Mouse (Mus musculus) intestine, embryonic 16.5 days (tissue): Measurements from ENCODE around the gene Adamts17. TPM values are rescaled to one million over a fixed set of nuclear protein-coding genes. Genes with fewer than 3 reads are reported as not detected.

Experiments
- ATAC-seq: fragments of 200-750 bp; cut with Nextera tagmentation; 2 replicates; pipeline ENCODE4 v1.8.0; 2017; ENCODE audit warnings: moderate TSS enrichment, moderate library complexity
- H3K27ac ChIP-seq: fragments of 300-500 bp; sonication (generic); 2 replicates; pipeline ENCODE4 v1.5.1; 2014; ENCODE audit warnings: mild to moderate bottlenecking, low read length
- H3K27me3 ChIP-seq: fragments of 300-500 bp; sonication (generic); replicated peaks from 2 replicates; pipeline ENCODE4 v1.6.1; 2014; ENCODE audit warnings: low read length, control low read depth, mixed read lengths; ENCODE audit not compliant: control insufficient read depth, insufficient read depth
- H3K36me3 ChIP-seq: fragments of 300-500 bp; sonication (generic); 2 replicates; pipeline ENCODE4 v1.6.1; 2014; ENCODE audit warnings: low read length, control low read depth; ENCODE audit not compliant: control insufficient read depth, insufficient read depth
- H3K4me1 ChIP-seq: fragments of 300-500 bp; sonication (generic); 2 replicates; pipeline ENCODE4 v1.6.1; 2014; ENCODE audit warnings: low read length, control low read depth, mixed read lengths; ENCODE audit not compliant: control insufficient read depth, insufficient read depth
- H3K4me2 ChIP-seq: fragments of 300-500 bp; sonication (generic); 2 replicates; pipeline ENCODE4 v1.6.1; 2014; ENCODE audit warnings: low read depth, low read length, control low read depth
- H3K4me3 ChIP-seq: fragments of 300-500 bp; sonication (generic); 2 replicates; pipeline ENCODE4 v1.5.1; 2014; ENCODE audit warnings: mild to moderate bottlenecking, low read length
- H3K9ac ChIP-seq: fragments of 300-500 bp; sonication (generic); 2 replicates; pipeline ENCODE4 v1.6.1; 2014; ENCODE audit warnings: low read depth, low read length
- H3K9me3 ChIP-seq: fragments of 300-500 bp; sonication (generic); 2 replicates; pipeline ENCODE4 v1.6.1; 2016; ENCODE audit warnings: low read length, control low read depth; ENCODE audit not compliant: control insufficient read depth
- WGBS: fragments of 180-500 bp; shearing (Covaris S2); extraction: QIAGEN DNeasy Blood & Tissue Kit; methylation state at CpG from one replicate; pipeline ENCODE4 v1.1.7; 2014; 5-methylcytosine and 5-hydroxymethylcytosine counted together
- polyA plus RNA-seq: library from polyadenylated mRNA; unstranded; fragments of >200 nt; fragmentation: Nextera tagmentation; extraction: Ambion mirVana; gene quantifications from 2 replicates; pipeline ENCODE4 v1.2.1, GENCODE M21; 2015

Adamts17 gene
- polyA plus RNA-seq, 1 experiment from 2014 or later, result 3.7 TPM

- 76% methylated on average over 3 of the region's 3 CpGs for WGBS
- Histone ChIP-seq H3K4me1 (no peaks in the 10 kb centered on the region), H3K9me3 (no peaks in the 10 kb centered on the region), H3K4me3 (no peak overlapping the region), H3K4me2 (no peak overlapping the region), H3K36me3 (no peaks in the 10 kb centered on the region), H3K27ac (no peak overlapping the region), H3K27me3 (no peaks in the 10 kb centered on the region), H3K9ac (no peak overlapping the region)
- no peak for ATAC-seq
Measured at GRCm38 (mm10) chr7:66989357-66990045, 150.0 kb downstream of the Adamts17 start.

GRCm38 (mm10) chr7:66998821-66999220 lies 159.3 kb downstream of the Adamts17 start:
- Histone ChIP-seq H3K36me3 (no peaks in the 10 kb centered on the region), H3K4me2 (no peak overlapping the region), H3K9ac (no peak overlapping the region), H3K27ac (no peak overlapping the region), H3K27me3 (no peaks in the 10 kb centered on the region), H3K9me3 (no peaks in the 10 kb centered on the region), H3K4me1 (no peaks in the 10 kb centered on the region), H3K4me3 (no peak overlapping the region)
- ATAC-seq, result no peak
- WGBS, result 83% methylated on average over 6 of the region's 6 CpGs

- Histone ChIP-seq H3K36me3 (no peaks in the 10 kb centered on the region), H3K9ac (no peak overlapping the region), H3K4me2 (no peak overlapping the region), H3K27ac (no peak overlapping the region), H3K9me3 (no peaks in the 10 kb centered on the region), H3K4me3 (no peak overlapping the region), H3K27me3 (no peaks in the 10 kb centered on the region), H3K4me1 (no peaks in the 10 kb centered on the region)
- ATAC-seq, result no peak
- 62% methylated on average over 1 of the region's 1 CpGs for WGBS
Measured at GRCm38 (mm10) chr7:67003648-67004047, 164.1 kb downstream of the Adamts17 start.

GRCm38 (mm10) chr7:67004220-67004619 lies 164.7 kb downstream of the Adamts17 start:
- no peak overlapping the region for H3K4me2 ChIP-seq
- H3K27ac ChIP-seq, result no peak overlapping the region
- H3K9me3 ChIP-seq, result no peaks in the 10 kb centered on the region
- no peak overlapping the region for H3K4me3 ChIP-seq
- WGBS, result 92% methylated on average over 5 of the region's 5 CpGs
- H3K36me3 ChIP-seq, result no peaks in the 10 kb centered on the region
- no peak for ATAC-seq
- H3K27me3 ChIP-seq, result no peaks in the 10 kb centered on the region
- no peaks in the 10 kb centered on the region for H3K4me1 ChIP-seq
- no peak overlapping the region for H3K9ac ChIP-seq

GRCm38 (mm10) chr7:67009841-67010240 lies 170.3 kb downstream of the Adamts17 start:
- no peak for ATAC-seq
- H3K36me3 ChIP-seq, result no peaks in the 10 kb centered on the region
- no peak overlapping the region for H3K4me3 ChIP-seq
- no peaks in the 10 kb centered on the region for H3K4me1 ChIP-seq
- no peak overlapping the region for H3K4me2 ChIP-seq
- H3K9me3 ChIP-seq, result no peaks in the 10 kb centered on the region
- no peak overlapping the region for H3K9ac ChIP-seq
- H3K27me3 ChIP-seq, result no peaks in the 10 kb centered on the region
- 89% methylated on average over 5 of the region's 5 CpGs for WGBS
- H3K27ac ChIP-seq, result no peak overlapping the region

- Histone ChIP-seq H3K4me2 (no peak overlapping the region), H3K27me3 (no peaks in the 10 kb centered on the region), H3K9ac (no peak overlapping the region), H3K36me3 (no peaks in the 10 kb centered on the region), H3K4me3 (no peak overlapping the region), H3K9me3 (no peaks in the 10 kb centered on the region), H3K4me1 (no peaks in the 10 kb centered on the region), H3K27ac (no peak overlapping the region)
- WGBS, result 73% methylated on average over 12 of the region's 12 CpGs
- ATAC-seq, result no peak
Measured at GRCm38 (mm10) chr7:67012011-67012751, 172.6 kb downstream of the Adamts17 start.

GRCm38 (mm10) chr7:67013211-67013895 lies 173.8 kb downstream of the Adamts17 start:
- Histone ChIP-seq H3K36me3 (no peaks in the 10 kb centered on the region), H3K9ac (no peak overlapping the region), H3K4me2 (no peak overlapping the region), H3K4me1 (no peaks in the 10 kb centered on the region), H3K27me3 (no peaks in the 10 kb centered on the region), H3K4me3 (no peak overlapping the region), H3K27ac (no peak overlapping the region), H3K9me3 (no peaks in the 10 kb centered on the region)
- no peak for ATAC-seq
- whole genome bisulfite sequencing, result 83% methylated on average over 12 of the region's 12 CpGs

GRCm38 (mm10) chr7:67019937-67020336 lies 180.4 kb downstream of the Adamts17 start:
- Histone ChIP-seq H3K27ac (no peak overlapping the region), H3K27me3 (no peaks in the 10 kb centered on the region), H3K36me3 (no peaks in the 10 kb centered on the region), H3K9ac (no peak overlapping the region), H3K4me3 (no peak overlapping the region), H3K4me2 (no peak overlapping the region), H3K9me3 (no peaks in the 10 kb centered on the region), H3K4me1 (no peaks in the 10 kb centered on the region)
- 80% methylated on average over 3 of the region's 3 CpGs for WGBS
- ATAC-seq, result no peak
